Mouse (Mus musculus) forebrain, embryonic 14.5 days (tissue): ENCODE measurements at regions not wholly inside any gene's neighbourhood (a gene's known extent, or its start where the extent isn't known, plus 50 kb on each side); places are given as distances from the start of the nearest gene placed in this dataset.

Experiments used
- ATAC-seq: fragments of 200-750 bp; cut with Nextera tagmentation; 2 replicates; pipeline ENCODE4 v1.8.0; 2017; ENCODE audit warnings: mild to moderate bottlenecking, moderate library complexity
- DNase-seq: peaks from one replicate; pipeline ENCODE4 v3.0.0-alpha.2; 2015; ENCODE audit warnings: low spot score
- H3K27ac ChIP-seq: fragments of 300-500 bp; sonication (generic); 2 replicates; pipeline ENCODE4 v1.5.1; 2014; ENCODE audit warnings: low read depth, mild to moderate bottlenecking, control low read depth, low read length, moderate library complexity
- H3K27me3 ChIP-seq: fragments of 300-500 bp; sonication (generic); replicated peaks from 2 replicates; pipeline ENCODE4 v1.6.1; 2014; ENCODE audit warnings: low read length, control low read depth, mixed read lengths; ENCODE audit not compliant: control insufficient read depth, insufficient read depth
- H3K36me3 ChIP-seq: fragments of 300-500 bp; sonication (generic); 2 replicates; pipeline ENCODE4 v1.6.1; 2014; ENCODE audit warnings: low read length, control low read depth; ENCODE audit not compliant: control insufficient read depth, insufficient read depth
- H3K4me1 ChIP-seq: fragments of 300-500 bp; sonication (generic); 2 replicates; pipeline ENCODE4 v1.6.1; 2014; ENCODE audit warnings: antibody characterized with exemption, low read length, control low read depth; ENCODE audit not compliant: control insufficient read depth, insufficient read depth
- H3K4me2 ChIP-seq: fragments of 300-500 bp; sonication (generic); 2 replicates; pipeline ENCODE4 v1.6.1; 2014; ENCODE audit warnings: mild to moderate bottlenecking, control low read depth, low read length
- H3K4me3 ChIP-seq: fragments of 300-500 bp; sonication (generic); 2 replicates; pipeline ENCODE4 v1.5.1; 2014; ENCODE audit warnings: low read depth, low read length, control low read depth
- H3K9ac ChIP-seq: fragments of 300-500 bp; sonication (generic); 2 replicates; pipeline ENCODE4 v1.6.1; 2014; ENCODE audit warnings: mild to moderate bottlenecking, low read length, control low read depth, moderate library complexity
- H3K9me3 ChIP-seq: fragments of 300-500 bp; sonication (generic); replicated peaks from 2 replicates; pipeline ENCODE4 v1.6.1; 2016; ENCODE audit warnings: low read length, control low read depth, mixed read lengths; ENCODE audit not compliant: control insufficient read depth
- WGBS: fragments of 180-500 bp; shearing (Covaris S2); extraction: QIAGEN DNeasy Blood & Tissue Kit; methylation state at CpG from one replicate; pipeline ENCODE4 v1.1.7; 2014; 5-methylcytosine and 5-hydroxymethylcytosine counted together

- Histone ChIP-seq H3K36me3 (no peaks in the 10 kb centered on the region), H3K27me3 (no peaks in the 10 kb centered on the region), H3K9me3 (no peaks in the 10 kb centered on the region), H3K4me2 (no peak overlapping the region), H3K4me3 (no peak overlapping the region), H3K9ac (no peak overlapping the region), H3K4me1 (peaks cover 6% of the 10 kb centered on the region; the same call in 1 of the 2 replicates), H3K27ac (no peak overlapping the region)
- DNase-seq (no peak), ATAC-seq (no peak)
- WGBS: 20% methylated on average over 4 of the region's 4 CpGs
Observed at GRCm38 (mm10) chr5:75475414-75475813, 99.3 kb upstream of the Kit start.

DNA sequence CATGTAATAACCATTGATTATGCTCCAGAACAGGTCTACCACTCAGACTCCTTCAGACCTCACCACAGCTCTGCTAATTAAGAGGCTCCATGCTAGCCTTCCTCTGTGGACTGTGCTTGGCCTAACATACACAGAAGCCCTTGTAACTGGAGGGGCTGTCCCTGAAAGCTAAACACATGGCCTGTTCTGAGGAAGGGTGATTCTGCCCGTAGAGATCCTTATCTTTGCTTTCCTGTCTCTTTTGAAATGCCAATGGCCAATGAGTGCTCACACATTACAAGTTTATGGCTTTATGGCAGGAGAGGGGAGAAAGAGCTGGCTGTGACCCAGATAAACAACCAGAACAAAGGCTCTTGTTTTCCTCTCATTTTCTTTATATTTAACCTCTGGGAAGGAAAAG lies 96.2 kb upstream of the Kit start:
- peaks cover 3% of the 10 kb centered on the region; the same call in 1 of the 2 replicates for H3K4me1 ChIP-seq
- ATAC-seq (no peak), DNase-seq (no peak)
- H3K9me3 ChIP-seq: no peaks in the 10 kb centered on the region
- no peak overlapping the region for H3K27ac ChIP-seq
- H3K27me3 ChIP-seq: no peaks in the 10 kb centered on the region
- H3K4me2 ChIP-seq: no peak overlapping the region
- no peak overlapping the region for H3K4me3 ChIP-seq
- WGBS: 50% methylated on average over 1 of the region's 1 CpGs
- H3K36me3 ChIP-seq: no peaks in the 10 kb centered on the region
- no peak overlapping the region for H3K9ac ChIP-seq

DNA sequence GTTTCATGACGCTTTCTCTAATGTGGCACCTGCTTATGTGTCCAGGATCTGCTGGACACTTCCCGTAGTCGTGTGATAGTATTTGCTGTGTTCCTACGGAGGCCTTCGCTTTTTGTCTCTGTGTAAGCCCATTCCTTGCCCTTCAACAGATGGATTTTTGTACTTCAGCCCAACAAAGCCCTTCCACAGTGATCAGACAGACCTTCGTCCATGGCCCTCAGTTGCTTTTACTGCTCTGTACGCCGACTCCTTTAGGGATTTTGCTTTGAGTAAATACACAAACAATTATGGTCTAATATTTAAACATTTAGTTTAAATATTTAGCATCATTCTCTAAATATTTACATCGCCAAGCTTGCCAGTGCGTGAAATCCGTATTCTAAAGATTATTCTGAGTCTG lies 95.6 kb upstream of the Kit start:
- Histone ChIP-seq H3K9ac (no peak overlapping the region), H3K4me1 (peaks cover 3% of the 10 kb centered on the region; the same call in 1 of the 2 replicates), H3K27me3 (no peaks in the 10 kb centered on the region), H3K36me3 (no peaks in the 10 kb centered on the region), H3K27ac (no peak overlapping the region), H3K4me3 (no peak overlapping the region), H3K9me3 (no peaks in the 10 kb centered on the region), H3K4me2 (no peak overlapping the region)
- WGBS: 93% methylated on average over 11 of the region's 11 CpGs
- ATAC-seq (no peak), DNase-seq (no peak)

GRCm38 (mm10) chr5:75481595-75481994 lies 93.1 kb upstream of the Kit start:
- H3K27ac ChIP-seq: no peak overlapping the region
- peak; percentile 17 for DNase-seq
- ATAC-seq: 0 out of 2 replicates have a peak, but pooled peaks have one; percentile 23
- H3K9me3 ChIP-seq: no peaks in the 10 kb centered on the region
- no peak overlapping the region for H3K4me2 ChIP-seq
- H3K4me3 ChIP-seq: no peak overlapping the region
- no peak overlapping the region for H3K9ac ChIP-seq
- no peaks in the 10 kb centered on the region for H3K27me3 ChIP-seq
- WGBS: 6% methylated on average over 7 of the region's 7 CpGs
- peaks cover 3% of the 10 kb centered on the region; the same call in 1 of the 2 replicates for H3K4me1 ChIP-seq
- no peaks in the 10 kb centered on the region for H3K36me3 ChIP-seq

- DNase-seq (no peak), ATAC-seq (no peak)
- Histone ChIP-seq H3K9me3 (no peaks in the 10 kb centered on the region), H3K36me3 (no peaks in the 10 kb centered on the region), H3K9ac (no peak overlapping the region), H3K27ac (no peak overlapping the region), H3K4me3 (no peak overlapping the region), H3K4me1 (peaks cover 3% of the 10 kb centered on the region; the same call in 1 of the 2 replicates), H3K4me2 (no peak overlapping the region), H3K27me3 (no peaks in the 10 kb centered on the region)
- WGBS: 93% methylated on average over 7 of the region's 7 CpGs
Observed at GRCm38 (mm10) chr5:75484330-75484729, 90.4 kb upstream of the Kit start.

DNA sequence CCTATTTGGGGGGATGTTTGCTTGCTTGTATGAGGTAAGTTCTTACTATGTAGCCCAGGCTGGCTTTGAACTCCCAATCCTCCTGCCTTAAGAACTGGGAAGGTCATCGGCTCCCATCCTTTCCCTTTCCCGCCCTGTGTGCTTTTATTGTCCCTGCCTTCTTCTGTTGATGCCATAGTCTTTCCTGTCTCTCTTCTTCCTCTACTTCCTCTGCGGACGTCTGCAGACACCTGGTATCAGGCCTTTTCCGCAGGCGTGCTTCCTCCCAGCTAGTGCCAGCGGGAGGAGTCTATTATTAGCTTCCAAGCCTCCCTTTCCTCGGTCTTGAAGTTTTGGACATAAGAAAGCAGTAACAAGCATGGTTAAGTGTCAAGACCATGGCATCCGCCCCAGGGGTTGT lies 83.9 kb upstream of the Kit start:
- no peaks in the 10 kb centered on the region for H3K4me1 ChIP-seq

DNA sequence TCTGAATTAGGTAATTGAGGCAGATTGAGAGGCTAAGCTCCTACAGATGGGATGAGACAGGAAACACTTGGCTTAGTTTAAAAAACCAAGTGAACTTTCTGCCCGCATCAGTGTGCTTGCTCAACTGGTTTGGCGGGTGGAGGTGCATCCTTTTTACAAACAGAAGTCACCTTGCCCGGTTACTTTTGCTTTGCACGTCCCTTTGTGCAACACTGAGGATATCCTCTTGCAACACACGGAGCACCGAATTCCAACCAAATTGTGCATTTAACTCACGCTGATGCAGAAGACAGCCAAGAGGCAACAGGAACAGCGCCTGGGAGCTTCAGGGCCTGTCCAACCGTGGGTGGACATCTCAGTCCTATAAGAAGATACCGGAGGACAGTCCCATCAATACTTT lies 80.6 kb upstream of the Kit start:
- DNase-seq (no peak), ATAC-seq (no peak)
- no peak overlapping the region for H3K4me2 ChIP-seq
- no peaks in the 10 kb centered on the region for H3K4me1 ChIP-seq
- H3K27me3 ChIP-seq: no peaks in the 10 kb centered on the region
- no peak overlapping the region for H3K4me3 ChIP-seq
- no peaks in the 10 kb centered on the region for H3K9me3 ChIP-seq
- no peak overlapping the region for H3K27ac ChIP-seq
- no peak overlapping the region for H3K9ac ChIP-seq
- H3K36me3 ChIP-seq: no peaks in the 10 kb centered on the region
- 93% methylated on average over 10 of the region's 10 CpGs for WGBS

More for the DNA sequence above, 83.9 kb upstream of the Kit start:
- Histone ChIP-seq H3K9ac (no peak overlapping the region), H3K4me3 (no peak overlapping the region), H3K27me3 (no peaks in the 10 kb centered on the region), H3K4me2 (no peak overlapping the region), H3K9me3 (no peaks in the 10 kb centered on the region), H3K27ac (no peak overlapping the region), H3K36me3 (no peaks in the 10 kb centered on the region)
- 92% methylated on average over 9 of the region's 9 CpGs for WGBS
- DNase-seq (no peak), ATAC-seq (no peak)

DNA sequence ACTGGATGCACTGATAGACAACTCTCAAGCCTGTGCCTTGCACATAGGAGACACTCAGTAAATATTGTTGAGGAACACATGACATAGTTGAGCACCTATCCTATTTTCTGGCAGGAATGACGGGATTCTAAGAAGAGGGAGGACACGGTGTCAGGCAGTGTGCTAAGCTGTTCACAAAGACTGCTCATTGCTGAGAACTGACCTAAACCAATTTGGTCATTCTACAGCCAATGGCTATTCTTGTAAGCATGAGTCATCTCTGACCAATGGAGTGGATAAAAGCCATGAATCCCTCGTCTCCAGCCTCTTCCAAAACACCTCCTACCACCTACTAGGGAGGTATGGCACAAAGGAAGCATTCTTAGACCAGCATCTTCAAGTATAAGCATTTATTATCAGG lies 75.7 kb upstream of the Kit start:
- no peak overlapping the region for H3K9ac ChIP-seq
- ATAC-seq (no peak), DNase-seq (no peak)
- no peaks in the 10 kb centered on the region for H3K27me3 ChIP-seq
- 72% methylated on average over 3 of the region's 3 CpGs for WGBS
- H3K27ac ChIP-seq: no peak overlapping the region
- no peaks in the 10 kb centered on the region for H3K9me3 ChIP-seq
- H3K4me2 ChIP-seq: no peak overlapping the region
- no peaks in the 10 kb centered on the region for H3K36me3 ChIP-seq
- no peak overlapping the region for H3K4me3 ChIP-seq
- H3K4me1 ChIP-seq: no peaks in the 10 kb centered on the region

- H3K4me1 ChIP-seq: no peaks in the 10 kb centered on the region
- H3K36me3 ChIP-seq: no peaks in the 10 kb centered on the region
- no peaks in the 10 kb centered on the region for H3K27me3 ChIP-seq
- H3K9me3 ChIP-seq: no peaks in the 10 kb centered on the region
- 86% methylated on average over 5 of the region's 5 CpGs for WGBS
- no peak overlapping the region for H3K4me3 ChIP-seq
- DNase-seq: no peak
- no peak overlapping the region for H3K9ac ChIP-seq
- ATAC-seq: no peak
- H3K4me2 ChIP-seq: no peak overlapping the region
- H3K27ac ChIP-seq: no peak overlapping the region
Observed at GRCm38 (mm10) chr5:75499695-75500094, 75.0 kb upstream of the Kit start.
